Mouse (Mus musculus): ENCODE results near the gene Spic.

Spic gene

GRCm38 (mm10) chr10:88631330-88631953 is 53.4 kb downstream of the Spic start:
- DNase-seq, result no peak

- DNase-seq, result no peak
Observed at GRCm38 (mm10) chr10:88630663-88631329, 54.0 kb downstream of the Spic start.

- no peak for DNase-seq
Observed at GRCm38 (mm10) chr10:88627052-88627451, 57.8 kb downstream of the Spic start.

GRCm38 (mm10) chr10:88626176-88626575 is 58.6 kb downstream of the Spic start:
- DNase-seq, result no peak
